Mouse (Mus musculus): ENCODE results near the gene Phox2a. TPM values are rescaled to one million over a fixed set of nuclear protein-coding genes. Genes with fewer than 3 reads are reported as not detected.

The Phox2a gene
- polyA plus RNA-seq, 1 experiment from 2014 or later: 0.19 TPM

DNA sequence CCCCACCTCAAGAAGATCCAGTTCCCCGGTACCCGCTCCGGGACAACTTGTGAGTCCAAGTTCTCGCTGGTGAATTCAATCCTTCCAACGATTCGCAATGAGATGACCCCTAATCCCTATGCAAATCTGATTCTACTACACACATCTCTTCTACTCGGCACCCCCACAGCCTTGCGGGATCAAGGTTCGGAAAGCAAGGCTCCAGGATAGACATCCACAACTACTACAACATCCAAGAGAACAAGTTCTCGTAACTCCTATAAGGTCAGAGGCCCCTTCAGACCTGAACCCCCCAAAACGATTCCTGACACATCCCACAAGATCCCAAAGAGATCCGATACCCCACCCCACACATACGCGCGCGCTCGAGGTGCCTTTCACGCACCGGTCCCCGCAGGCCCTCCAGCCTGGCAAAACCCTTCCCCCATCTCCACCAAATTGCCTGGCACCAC is 19.1 kb downstream of the Phox2a start:
- H3K9ac ChIP-seq (replicated peaks; ENCODE audit: low read length): peak overlapping the region; percentile 98
- peak overlapping the region; percentile 98 for H3K27ac ChIP-seq (ENCODE audit: low read length)
- under 1% methylated on average over 20 of the region's 20 CpGs for WGBS
- no peaks in the 10 kb centered on the region for H3K27me3 ChIP-seq (ENCODE audit: insufficient read depth, low read length)
- H3K4me1 ChIP-seq (ENCODE audit: insufficient read depth, low read length): peaks cover 28% of the 10 kb centered on the region
- ATAC-seq (ENCODE audit: low FRiP score, low TSS enrichment): peak; percentile 1; the same call in 1 of the 2 replicates
- H3K4me3 ChIP-seq (ENCODE audit: low read length): peak overlapping the region; percentile 88
- H3K36me3 ChIP-seq (ENCODE audit: insufficient read depth, low read length): peaks cover 20% of the 10 kb centered on the region
- H3K9me3 ChIP-seq (ENCODE audit: low read length): no peaks in the 10 kb centered on the region
- H3K4me2 ChIP-seq (replicated peaks; ENCODE audit: low read depth, low read length): peak overlapping the region; percentile 73

DNA sequence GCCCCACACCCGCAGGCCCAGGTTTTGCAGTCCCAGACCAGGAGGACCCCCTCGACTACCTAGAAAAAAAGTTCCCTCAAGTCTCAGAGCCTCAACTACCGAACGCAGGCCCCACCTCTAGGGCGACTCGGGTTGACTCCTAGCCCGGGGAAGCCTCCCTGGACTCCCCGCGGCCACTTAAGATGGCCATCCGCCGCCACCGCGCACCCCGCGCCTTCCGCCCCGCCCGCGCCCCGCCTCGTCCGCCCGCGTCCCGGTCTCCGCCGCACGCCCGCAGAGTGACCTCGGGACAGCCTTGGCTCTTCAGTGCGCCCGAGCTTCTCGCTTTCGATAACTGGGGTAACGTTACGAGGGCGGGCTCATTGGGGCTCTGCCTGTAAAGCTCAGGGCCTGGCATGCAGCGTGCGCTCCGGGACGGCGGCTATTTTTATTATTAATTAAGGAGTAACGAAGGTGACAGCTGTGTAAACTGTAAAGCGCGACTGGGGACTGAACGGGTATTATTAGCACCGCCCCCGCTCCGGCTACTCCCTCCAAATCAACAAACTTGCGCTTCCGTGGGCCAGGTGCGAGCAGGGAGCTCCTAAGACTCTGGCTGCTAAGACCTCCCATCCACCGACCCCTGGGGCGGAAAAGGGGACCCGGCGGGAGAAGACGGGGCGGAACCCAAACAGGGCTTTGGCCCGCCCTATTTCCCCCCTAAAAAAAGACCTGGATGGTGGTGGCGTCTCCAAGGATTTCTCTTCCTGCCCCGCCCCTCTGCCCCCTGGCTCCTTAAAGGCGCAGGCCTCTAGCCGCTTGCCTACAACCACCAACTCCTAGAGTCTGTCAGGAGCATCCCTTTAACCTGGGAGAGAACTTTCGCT is 19.7 kb downstream of the Phox2a start, which contains the start of gene Inppl1:
Inppl1 (minus strand) TSS at position 624 of the 866 bp plus-strand sequence.
- ATAC-seq (ENCODE audit: low FRiP score, low TSS enrichment): peak; percentile 93
- H3K27ac ChIP-seq (ENCODE audit: low read length): peak within 1 kb of the TSS; percentile 98
- H3K9ac ChIP-seq (replicated peaks; ENCODE audit: low read length): peak within 1 kb of the TSS; percentile 98
- H3K4me1 ChIP-seq (ENCODE audit: insufficient read depth, low read length): peaks cover 28% of the 10 kb centered on the region
- peak within 1 kb of the TSS; percentile 88 for H3K4me3 ChIP-seq (ENCODE audit: low read length)
- WGBS: under 1% methylated on average over 64 of the region's 64 CpGs
- H3K9me3 ChIP-seq (ENCODE audit: low read length): no peaks in the 10 kb centered on the region
- H3K4me2 ChIP-seq (replicated peaks; ENCODE audit: low read depth, low read length): peak within 1 kb of the TSS; percentile 73
- H3K27me3 ChIP-seq (ENCODE audit: insufficient read depth, low read length): no peaks in the 10 kb centered on the region
- H3K36me3 ChIP-seq (ENCODE audit: insufficient read depth, low read length): peaks cover 13% of the 10 kb centered on the region

DNA sequence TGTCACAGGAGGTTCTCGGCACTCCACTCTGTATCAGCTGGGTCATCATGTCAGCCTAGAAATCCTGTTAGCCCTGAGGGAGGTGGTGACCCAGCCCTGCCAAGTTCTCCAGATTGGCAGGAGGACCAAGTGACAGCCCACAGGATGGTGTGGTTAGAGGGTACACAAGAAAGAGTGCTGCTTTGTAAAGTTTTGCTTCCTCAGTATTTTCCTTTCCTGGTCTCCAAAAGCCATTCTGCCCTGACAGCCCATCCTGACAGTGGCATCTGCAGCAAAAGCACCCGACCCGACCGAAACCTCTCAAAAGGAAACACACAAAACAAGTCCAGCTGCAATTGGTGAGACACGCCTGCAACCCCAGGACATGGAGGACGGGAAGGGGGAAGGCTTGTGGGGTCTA is 26.1 kb downstream of the Phox2a start:
- H3K4me2 ChIP-seq (replicated peaks; ENCODE audit: low read depth, low read length): no peak overlapping the region
- H3K36me3 ChIP-seq (ENCODE audit: insufficient read depth, low read length): no peaks in the 10 kb centered on the region
- no peaks in the 10 kb centered on the region for H3K27me3 ChIP-seq (ENCODE audit: insufficient read depth, low read length)
- no peak overlapping the region for H3K27ac ChIP-seq (ENCODE audit: low read length)
- no peak for ATAC-seq (ENCODE audit: low FRiP score, low TSS enrichment)
- H3K4me3 ChIP-seq (ENCODE audit: low read length): no peak overlapping the region
- no peaks in the 10 kb centered on the region for H3K9me3 ChIP-seq (ENCODE audit: low read length)
- no peak overlapping the region for H3K9ac ChIP-seq (replicated peaks; ENCODE audit: low read length)
- WGBS: 63% methylated on average over 6 of the region's 6 CpGs
- H3K4me1 ChIP-seq (ENCODE audit: insufficient read depth, low read length): peaks cover under 1% of the 10 kb centered on the region; the same call in 1 of the 2 replicates

DNA sequence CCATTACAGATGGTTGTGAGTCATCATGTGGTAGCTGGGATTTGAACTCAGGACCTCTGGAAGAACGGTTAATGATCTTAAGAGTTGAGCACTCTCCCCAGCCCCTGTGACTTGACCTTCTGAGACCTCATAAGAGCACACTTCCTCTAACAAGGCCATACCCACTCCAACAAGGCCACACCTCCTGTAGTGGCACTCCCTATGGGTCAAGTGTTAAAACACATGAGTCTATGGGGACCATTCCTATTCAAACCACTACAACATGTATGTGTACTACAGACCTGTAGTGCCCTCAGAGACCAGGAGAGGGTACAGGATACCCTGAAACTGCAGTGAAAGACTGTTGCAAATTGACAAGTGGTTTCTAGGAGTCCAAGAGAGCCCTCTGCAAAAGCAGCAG is 29.8 kb downstream of the Phox2a start:
- Histone ChIP-seq H3K27me3 (ENCODE audit: insufficient read depth, low read length) (no peaks in the 10 kb centered on the region), H3K27ac (ENCODE audit: low read length) (no peak overlapping the region), H3K36me3 (ENCODE audit: insufficient read depth, low read length) (no peaks in the 10 kb centered on the region), H3K9ac (replicated peaks; ENCODE audit: low read length) (no peak overlapping the region), H3K4me1 (ENCODE audit: insufficient read depth, low read length) (no peaks in the 10 kb centered on the region), H3K9me3 (ENCODE audit: low read length) (no peaks in the 10 kb centered on the region), H3K4me3 (ENCODE audit: low read length) (no peak overlapping the region), H3K4me2 (replicated peaks; ENCODE audit: low read depth, low read length) (no peak overlapping the region)
- 88% methylated on average over 1 of the region's 1 CpGs for WGBS
- no peak for ATAC-seq (ENCODE audit: low FRiP score, low TSS enrichment)

DNA sequence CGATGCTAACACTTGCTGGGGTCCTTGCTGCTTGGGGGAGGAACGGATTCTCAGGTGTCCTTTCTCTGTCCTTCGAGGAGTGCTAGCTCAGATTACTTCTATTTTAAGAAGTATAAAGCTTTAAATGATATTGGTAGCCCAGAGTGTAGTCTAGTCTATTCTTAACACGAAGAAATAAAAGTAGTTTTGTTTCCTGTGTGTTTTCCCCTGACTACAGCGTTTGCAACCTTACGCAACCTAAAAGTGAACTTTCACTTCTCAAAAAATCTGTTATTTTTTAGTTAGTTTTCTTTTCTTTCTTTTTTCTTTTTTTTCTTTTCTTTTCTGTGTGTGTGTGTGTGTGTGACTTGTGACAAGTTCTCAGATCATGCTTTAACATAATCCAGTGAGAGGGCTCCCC is 33.6 kb downstream of the Phox2a start:
- no peaks in the 10 kb centered on the region for H3K9me3 ChIP-seq (ENCODE audit: low read length)
- H3K4me3 ChIP-seq (ENCODE audit: low read length): no peak overlapping the region
- H3K9ac ChIP-seq (replicated peaks; ENCODE audit: low read length): no peak overlapping the region
- WGBS: 70% methylated on average over 6 of the region's 6 CpGs
- no peaks in the 10 kb centered on the region for H3K27me3 ChIP-seq (ENCODE audit: insufficient read depth, low read length)
- no peak for ATAC-seq (ENCODE audit: low FRiP score, low TSS enrichment)
- no peak overlapping the region for H3K27ac ChIP-seq (ENCODE audit: low read length)
- H3K4me1 ChIP-seq (ENCODE audit: insufficient read depth, low read length): no peaks in the 10 kb centered on the region
- no peak overlapping the region for H3K4me2 ChIP-seq (replicated peaks; ENCODE audit: low read depth, low read length)
- no peaks in the 10 kb centered on the region for H3K36me3 ChIP-seq (ENCODE audit: insufficient read depth, low read length)

DNA sequence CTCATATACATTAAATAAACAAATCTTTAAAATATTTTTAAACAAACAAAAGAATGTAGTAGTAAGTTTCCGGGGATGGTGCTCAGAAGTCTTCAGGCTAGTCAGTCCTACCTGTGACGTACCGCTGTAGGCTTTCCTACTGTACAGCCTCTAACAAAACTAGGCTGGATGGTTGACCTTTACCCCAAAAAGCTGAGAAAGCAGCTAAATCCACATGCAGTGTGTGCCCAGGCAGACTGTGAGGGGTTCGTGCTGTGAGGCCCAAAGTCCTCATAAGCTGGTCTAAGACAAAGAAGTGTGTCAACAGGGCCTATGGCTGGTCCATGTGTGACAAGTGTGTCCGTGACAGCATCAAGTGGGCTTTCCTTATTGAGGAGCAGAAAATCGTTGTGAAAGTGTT is 34.7 kb downstream of the Phox2a start:
- no peak overlapping the region for H3K9ac ChIP-seq (replicated peaks; ENCODE audit: low read length)
- H3K36me3 ChIP-seq (ENCODE audit: insufficient read depth, low read length): no peaks in the 10 kb centered on the region
- H3K4me1 ChIP-seq (ENCODE audit: insufficient read depth, low read length): no peaks in the 10 kb centered on the region
- ATAC-seq (ENCODE audit: low FRiP score, low TSS enrichment): no peak
- no peaks in the 10 kb centered on the region for H3K27me3 ChIP-seq (ENCODE audit: insufficient read depth, low read length)
- H3K27ac ChIP-seq (ENCODE audit: low read length): no peak overlapping the region
- H3K4me2 ChIP-seq (replicated peaks; ENCODE audit: low read depth, low read length): no peak overlapping the region
- H3K4me3 ChIP-seq (ENCODE audit: low read length): no peak overlapping the region
- no peaks in the 10 kb centered on the region for H3K9me3 ChIP-seq (ENCODE audit: low read length)
- 87% methylated on average over 6 of the region's 6 CpGs for WGBS

DNA sequence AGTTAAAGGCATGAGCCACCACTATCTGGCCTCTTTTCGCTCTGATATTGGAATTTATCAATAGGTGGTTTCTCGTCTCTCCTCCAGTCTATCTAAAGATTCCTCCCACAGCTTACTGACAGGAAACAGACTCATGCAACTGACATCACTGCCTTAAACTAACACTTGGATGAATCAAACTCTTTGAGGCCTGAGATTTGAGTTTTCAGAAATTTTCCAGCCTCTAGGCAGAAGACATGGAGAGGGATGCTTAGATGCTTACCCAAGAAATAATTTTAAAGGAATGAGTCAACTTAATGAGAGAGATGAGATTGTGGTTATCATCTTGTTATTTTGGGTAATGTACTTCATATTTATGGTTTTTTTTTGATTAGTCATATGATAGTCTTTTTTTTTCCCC is 35.7 kb downstream of the Phox2a start:
- 84% methylated on average over 2 of the region's 2 CpGs for WGBS
- Histone ChIP-seq H3K9ac (replicated peaks; ENCODE audit: low read length) (no peak overlapping the region), H3K4me1 (ENCODE audit: insufficient read depth, low read length) (no peaks in the 10 kb centered on the region), H3K4me2 (replicated peaks; ENCODE audit: low read depth, low read length) (no peak overlapping the region), H3K27me3 (ENCODE audit: insufficient read depth, low read length) (no peaks in the 10 kb centered on the region), H3K4me3 (ENCODE audit: low read length) (no peak overlapping the region), H3K9me3 (ENCODE audit: low read length) (no peaks in the 10 kb centered on the region), H3K27ac (ENCODE audit: low read length) (no peak overlapping the region), H3K36me3 (ENCODE audit: insufficient read depth, low read length) (no peaks in the 10 kb centered on the region)
- ATAC-seq (ENCODE audit: low FRiP score, low TSS enrichment): no peak

DNA sequence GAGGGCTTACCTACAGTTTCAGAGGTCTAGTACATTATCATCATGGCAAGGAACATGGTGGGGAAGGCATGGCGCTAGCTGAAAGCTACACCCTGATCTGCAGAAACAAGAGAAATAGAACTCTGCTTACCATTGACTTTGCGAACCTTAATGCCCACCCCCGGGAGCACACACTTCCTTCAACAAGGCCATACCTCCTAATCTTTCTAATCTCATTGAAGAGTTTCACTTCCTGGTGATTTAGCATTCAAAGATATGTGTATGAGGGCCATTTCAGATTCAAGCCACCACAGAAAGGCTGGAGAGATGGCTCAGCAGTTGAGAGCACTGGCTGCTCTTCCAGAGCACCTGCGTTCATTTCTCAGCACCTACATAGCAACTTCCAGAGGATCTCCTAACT is 39.0 kb downstream of the Phox2a start, which contains the start of gene Folr2:
Folr2 (minus strand) TSS at position 101 of the 400 bp plus-strand sequence.
- WGBS: 88% methylated on average over 4 of the region's 4 CpGs
- Histone ChIP-seq H3K9me3 (ENCODE audit: low read length) (no peaks in the 10 kb centered on the region), H3K27ac (ENCODE audit: low read length) (no peak within 1 kb of the TSS), H3K4me2 (replicated peaks; ENCODE audit: low read depth, low read length) (no peak within 1 kb of the TSS), H3K27me3 (ENCODE audit: insufficient read depth, low read length) (no peaks in the 10 kb centered on the region), H3K4me3 (ENCODE audit: low read length) (no peak within 1 kb of the TSS), H3K36me3 (ENCODE audit: insufficient read depth, low read length) (no peaks in the 10 kb centered on the region), H3K4me1 (ENCODE audit: insufficient read depth, low read length) (no peaks in the 10 kb centered on the region), H3K9ac (replicated peaks; ENCODE audit: low read length) (no peak within 1 kb of the TSS)
- no peak for ATAC-seq (ENCODE audit: low FRiP score, low TSS enrichment)

DNA sequence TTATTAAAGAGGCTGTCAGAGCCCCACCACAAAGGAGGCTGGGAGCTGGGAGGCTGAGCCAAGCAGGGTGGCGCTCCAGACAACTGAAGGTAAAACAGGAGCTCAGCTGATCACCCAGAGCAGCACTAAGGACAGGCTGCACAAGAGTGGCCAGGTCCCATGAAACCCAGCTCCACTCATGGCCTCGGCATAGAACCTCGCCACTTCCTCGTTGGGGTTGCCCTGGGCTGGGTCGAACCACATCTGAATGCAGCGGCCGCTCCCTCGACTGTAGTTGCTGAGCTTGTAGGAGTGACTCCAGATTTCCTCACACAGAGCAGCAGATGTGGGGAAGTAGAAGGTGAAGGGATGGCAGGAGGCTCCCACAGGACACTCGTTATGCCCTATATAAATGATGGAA is 40.2 kb downstream of the Phox2a start:
- Histone ChIP-seq H3K9ac (replicated peaks; ENCODE audit: low read length) (no peak overlapping the region), H3K36me3 (ENCODE audit: insufficient read depth, low read length) (no peaks in the 10 kb centered on the region), H3K4me1 (ENCODE audit: insufficient read depth, low read length) (no peaks in the 10 kb centered on the region), H3K9me3 (ENCODE audit: low read length) (no peaks in the 10 kb centered on the region), H3K27me3 (ENCODE audit: insufficient read depth, low read length) (no peaks in the 10 kb centered on the region), H3K27ac (ENCODE audit: low read length) (no peak overlapping the region), H3K4me2 (replicated peaks; ENCODE audit: low read depth, low read length) (no peak overlapping the region), H3K4me3 (ENCODE audit: low read length) (no peak overlapping the region)
- no peak for ATAC-seq (ENCODE audit: low FRiP score, low TSS enrichment)
- 77% methylated on average over 9 of the region's 9 CpGs for WGBS

DNA sequence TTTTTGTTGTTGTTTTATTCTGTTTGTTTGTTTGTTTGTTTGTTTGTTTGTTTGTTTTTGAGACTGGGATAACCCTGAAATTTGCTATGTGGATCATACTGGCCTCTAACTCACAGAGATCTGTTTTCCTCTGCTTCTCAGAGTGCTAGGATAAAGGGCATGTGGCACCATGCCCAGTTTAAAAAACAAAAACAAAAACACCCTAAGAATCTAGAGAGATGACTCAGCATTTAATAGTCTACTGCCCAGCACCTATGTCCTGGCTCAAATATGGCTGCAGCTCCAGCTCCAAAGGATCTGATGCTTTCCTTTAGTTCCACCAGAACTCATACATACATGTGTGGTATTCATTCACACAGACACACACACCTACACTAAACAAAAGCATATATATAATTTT is 42.9 kb downstream of the Phox2a start:
- Histone ChIP-seq H3K4me2 (replicated peaks; ENCODE audit: low read depth, low read length) (no peak overlapping the region), H3K4me3 (ENCODE audit: low read length) (no peak overlapping the region), H3K36me3 (ENCODE audit: insufficient read depth, low read length) (no peaks in the 10 kb centered on the region), H3K9ac (replicated peaks; ENCODE audit: low read length) (no peak overlapping the region), H3K27ac (ENCODE audit: low read length) (no peak overlapping the region), H3K9me3 (ENCODE audit: low read length) (no peaks in the 10 kb centered on the region), H3K27me3 (ENCODE audit: insufficient read depth, low read length) (no peaks in the 10 kb centered on the region), H3K4me1 (ENCODE audit: insufficient read depth, low read length) (no peaks in the 10 kb centered on the region)
- ATAC-seq (ENCODE audit: low FRiP score, low TSS enrichment): no peak
